In the genomic region with DNA sequence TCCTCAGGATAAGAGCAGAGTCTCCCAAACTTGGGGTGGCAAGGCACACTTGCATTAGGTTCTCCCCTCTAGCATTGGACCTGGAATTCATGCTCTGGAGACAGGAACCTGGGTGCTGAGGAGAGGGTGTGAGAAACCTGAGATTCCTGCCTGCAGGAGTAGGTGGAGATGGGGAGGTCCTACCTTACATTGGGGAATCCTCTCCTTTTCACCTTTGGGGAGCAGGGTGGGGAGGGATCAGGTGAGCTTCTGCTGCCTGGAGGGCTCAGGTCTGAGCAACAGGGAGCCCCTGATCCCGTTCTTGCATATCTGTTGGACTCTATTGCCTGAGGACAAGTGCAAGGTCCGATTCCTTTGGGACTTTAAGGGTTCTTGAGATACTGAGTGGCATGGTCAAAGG, we compare ENCODE assay signal across 10 mouse cellular contexts. TPM values are rescaled to one million over a fixed set of nuclear protein-coding genes. Genes with fewer than 3 reads are reported as not detected.
DNase-seq lines count a peak whose midpoint lies in the region; ATAC-seq lines count a peak whose summit lies in the region.
"Had no signal": no experiment of that assay in that cellular context is flagged by ENCODE, and none has a peak within 500 bp of the region (broad histone marks: within the 10 kb centered on the region; RNA-seq: fewer than 3 reads in every experiment).

No protein-coding gene starts in this region.

- peak overlapping the region; percentile 45; the same call in 1 of the 2 replicates for H3K9ac ChIP-seq in heart, embryonic 14.5 days (ENCODE audit: low read length)
- 0 out of 2 replicates have a peak overlapping the region, but pooled peaks have one; percentile 15 for H3K9ac ChIP-seq in embryonic facial prominence, embryonic 11.5 days (replicated peaks; ENCODE audit: low read length)
- H3K9ac ChIP-seq in intestine, embryonic 14.5 days (ENCODE audit: low read length), result no peak overlapping the region
- peak overlapping the region; percentile 42; the same call in 1 of the 2 replicates for H3K9ac ChIP-seq in midbrain, embryonic 15.5 days

- no peak for DNase-seq in heart, postnatal 14 days
- no peak for DNase-seq in embryonic facial prominence, embryonic 11.5 days (ENCODE audit: low spot score)
- DNase-seq in intestine, embryonic 14.5 days (ENCODE audit: low spot score), result no peak
- no peak for DNase-seq in adrenal gland, adult 8-10 months
- no peak for DNase-seq in kidney, adult 8-10 months
- DNase-seq: lung, adult 2 months had no signal

- H3K4me2 ChIP-seq in heart, embryonic 14.5 days (ENCODE audit: low read length), result peak overlapping the region; percentile 77
- H3K4me2 ChIP-seq in embryonic facial prominence, embryonic 11.5 days (ENCODE audit: low read depth, low read length), result no peak overlapping the region; the same call in 1 of the 2 replicates
- peak overlapping the region; percentile 65 for H3K4me2 ChIP-seq in intestine, embryonic 14.5 days (ENCODE audit: low read length)
- H3K4me2 ChIP-seq in midbrain, embryonic 15.5 days, result peak overlapping the region; percentile 60

- peaks cover 15% of the 10 kb centered on the region for H3K9me3 ChIP-seq in heart, embryonic 14.5 days (ENCODE audit: control insufficient read depth, low read length)
- H3K9me3 ChIP-seq in embryonic facial prominence, embryonic 11.5 days (replicated peaks; ENCODE audit: control insufficient read depth, low read length), result peaks cover 6% of the 10 kb centered on the region; the same call in 1 of the 2 replicates
- peaks cover 14% of the 10 kb centered on the region for H3K9me3 ChIP-seq in intestine, embryonic 14.5 days (ENCODE audit: control insufficient read depth, low read length)
- H3K9me3 ChIP-seq in midbrain, embryonic 15.5 days, result peaks cover 7% of the 10 kb centered on the region; the same call in 1 of the 2 replicates

- peaks cover 3 to 19% of the 10 kb centered on the region in 2 experiments for H3K4me1 ChIP-seq in heart, embryonic 14.5 days (ENCODE audit: control insufficient read depth in 2 of 2, insufficient read depth in 2 of 2, low read length in 2 of 2)
- peaks cover 4% of the 10 kb centered on the region; the same call in 1 of the 2 replicates for H3K4me1 ChIP-seq in embryonic facial prominence, embryonic 11.5 days (ENCODE audit: control insufficient read depth, insufficient read depth, low read length)
- peaks cover 17% of the 10 kb centered on the region for H3K4me1 ChIP-seq in intestine, embryonic 14.5 days (replicated peaks; ENCODE audit: control insufficient read depth, insufficient read depth, low read length)
- H3K4me1 ChIP-seq in midbrain, embryonic 15.5 days, result peaks cover 20% of the 10 kb centered on the region

- WGBS in heart, embryonic 14.5 days, result 96% methylated on average over 2 of the region's 2 CpGs
- 83% methylated on average over 2 of the region's 2 CpGs for WGBS in embryonic facial prominence, embryonic 11.5 days
- 79% methylated on average over 2 of the region's 2 CpGs for whole genome bisulfite sequencing in intestine, embryonic 14.5 days
- WGBS in midbrain, embryonic 15.5 days, result 81% methylated on average over 2 of the region's 2 CpGs

- H3K27ac ChIP-seq in heart, embryonic 14.5 days (replicated peaks in 1 of 2; ENCODE audit: control insufficient read depth in 1 of 2, insufficient read depth in 1 of 2, low read depth in 2 of 2, low read length in 2 of 2), result peak overlapping the region in 1 of 2 experiments; percentile 75; a peak in 1 of 4 replicates
- H3K27ac ChIP-seq in embryonic facial prominence, embryonic 11.5 days (replicated peaks; ENCODE audit: low read depth, low read length), result no peak overlapping the region; the same call in 1 of the 2 replicates
- H3K27ac ChIP-seq in intestine, embryonic 14.5 days (ENCODE audit: low read depth), result no peak overlapping the region
- H3K27ac ChIP-seq in midbrain, embryonic 15.5 days, result peak overlapping the region; percentile 91

- H3K4me3 ChIP-seq in heart, embryonic 14.5 days (ENCODE audit: control insufficient read depth in 1 of 2, insufficient read depth in 1 of 2, low read depth in 1 of 2, low read length in 2 of 2), result no peak overlapping the region
- no peak overlapping the region for H3K4me3 ChIP-seq in embryonic facial prominence, embryonic 11.5 days (ENCODE audit: low read depth, low read length)
- H3K4me3 ChIP-seq in intestine, embryonic 14.5 days (ENCODE audit: low read depth, low read length), result 0 out of 2 replicates have a peak overlapping the region, but pooled peaks have one; percentile 38
- peak overlapping the region; percentile 88 for H3K4me3 ChIP-seq in midbrain, embryonic 15.5 days

- no peak for ATAC-seq in heart, embryonic 14.5 days (ENCODE audit: insufficient number of reproducible peaks, insufficient read depth, low FRiP score, low read depth)
- no peak for ATAC-seq in embryonic facial prominence, embryonic 11.5 days (replicated peaks; ENCODE audit: insufficient number of reproducible peaks, low FRiP score, low TSS enrichment, low read depth)
- ATAC-seq in intestine, embryonic 14.5 days (replicated peaks; ENCODE audit: low FRiP score, low TSS enrichment, low read depth), result no peak
- no peak for ATAC-seq in midbrain, embryonic 15.5 days (replicated peaks)
- no peak for ATAC-seq in CD4-positive, CD25-positive, alpha-beta regulatory T cell, adult 4 months

- no peaks in the 10 kb centered on the region for H3K27me3 ChIP-seq in heart, embryonic 14.5 days (ENCODE audit: control insufficient read depth, insufficient read depth, low read length)
- H3K27me3 ChIP-seq in embryonic facial prominence, embryonic 11.5 days (ENCODE audit: control insufficient read depth, insufficient read depth, low read length), result no peaks in the 10 kb centered on the region
- H3K27me3 ChIP-seq in intestine, embryonic 14.5 days (replicated peaks; ENCODE audit: control insufficient read depth, insufficient read depth, low read length), result no peaks in the 10 kb centered on the region
- H3K27me3 ChIP-seq in midbrain, embryonic 15.5 days (replicated peaks), result no peaks in the 10 kb centered on the region

- peaks cover 63% of the 10 kb centered on the region for H3K36me3 ChIP-seq in heart, embryonic 14.5 days (ENCODE audit: control insufficient read depth, insufficient read depth, low read length)
- H3K36me3 ChIP-seq in embryonic facial prominence, embryonic 11.5 days (replicated peaks; ENCODE audit: control insufficient read depth, insufficient read depth, low read depth, low read length), result peaks cover 4% of the 10 kb centered on the region
- H3K36me3 ChIP-seq in intestine, embryonic 14.5 days (ENCODE audit: control insufficient read depth, insufficient read depth, low read length), result peaks cover 50% of the 10 kb centered on the region
- peaks cover 9% of the 10 kb centered on the region; the same call in 1 of the 2 replicates for H3K36me3 ChIP-seq in midbrain, embryonic 15.5 days (replicated peaks)

- intact Hi-C loops in heart, postnatal 14 days (cut with DNase I), result loop anchor here (1.0 to 2.0 kb wide), 2 partner anchors 28 to 32 kb away; no protein-coding TSS in a partner anchor

RNA-seq across cellular contexts. Expression of a gene that starts 1.6 kb away (rescaled TPM):
- 130 and 135 TPM in 2 replicates for polyA plus RNA-seq in heart, embryonic 14.5 days (2014; fragmentation: Nextera tagmentation; extraction: Ambion mirVana)
- total RNA-seq in heart, postnatal 14 days (2021), result 100 to 1,000 TPM; 107 to 120 TPM
- polyA plus RNA-seq in embryonic facial prominence, embryonic 11.5 days (2014; fragmentation: Nextera tagmentation; extraction: Ambion mirVana), result 123 and 131 TPM in 2 replicates
- polyA plus RNA-seq in intestine, embryonic 14.5 days (2014; fragmentation: Nextera tagmentation; extraction: Ambion mirVana), result 143 and 174 TPM in 2 replicates
- 139 and 156 TPM in 2 replicates for polyA plus RNA-seq in midbrain, embryonic 15.5 days (2015; fragmentation: Nextera tagmentation; extraction: Ambion mirVana)
- 100 to 1,000 TPM; 119 to 134 (median 125) TPM for total RNA-seq in adrenal gland, adult 8-10 months (2022)
- polyA plus RNA-seq in CD4-positive, CD25-positive, alpha-beta regulatory T cell, adult 4 months (2017; shearing (Covaris generic)), result 1 to 10 TPM; 3.7 to 6.9 TPM

RNA-seq across cellular contexts. Expression of a gene that starts 17.8 kb away (rescaled TPM):
- 644 and 695 TPM in 2 replicates for polyA plus RNA-seq in heart, embryonic 14.5 days (2014; fragmentation: Nextera tagmentation; extraction: Ambion mirVana)
- total RNA-seq in heart, postnatal 14 days (2021), result 100 to 1,000 TPM; 243 to 352 TPM
- polyA plus RNA-seq in embryonic facial prominence, embryonic 11.5 days (2014; fragmentation: Nextera tagmentation; extraction: Ambion mirVana), result 180 and 210 TPM in 2 replicates
- polyA plus RNA-seq in intestine, embryonic 14.5 days (2014; fragmentation: Nextera tagmentation; extraction: Ambion mirVana), result 227 and 233 TPM in 2 replicates
- polyA plus RNA-seq in midbrain, embryonic 15.5 days (2015; fragmentation: Nextera tagmentation; extraction: Ambion mirVana), result 385 and 514 TPM in 2 replicates
- total RNA-seq in adrenal gland, adult 8-10 months (2022), result 1,000 to 10,000 TPM in 3 of 4 experiments, 100 to 1,000 TPM in 1; 996 to 1,300 (median 1,120) TPM
- polyA plus RNA-seq in CD4-positive, CD25-positive, alpha-beta regulatory T cell, adult 4 months (2017; shearing (Covaris generic)), result 1 to 10 TPM; 6.6 to 7.6 TPM

RNA-seq across cellular contexts. Expression of a gene that starts 24.4 kb away (rescaled TPM):
- 14.3 and 14.6 TPM in 2 replicates for polyA plus RNA-seq in heart, embryonic 14.5 days (2014; fragmentation: Nextera tagmentation; extraction: Ambion mirVana)
- total RNA-seq in heart, postnatal 14 days (2021), result 1 to 10 TPM; 2.2 to 8.9 TPM
- polyA plus RNA-seq in embryonic facial prominence, embryonic 11.5 days (2014; fragmentation: Nextera tagmentation; extraction: Ambion mirVana), result 5.4 and 6.1 TPM in 2 replicates
- polyA plus RNA-seq in intestine, embryonic 14.5 days (2014; fragmentation: Nextera tagmentation; extraction: Ambion mirVana), result 8.3 and 9.1 TPM in 2 replicates
- polyA plus RNA-seq in midbrain, embryonic 15.5 days (2015; fragmentation: Nextera tagmentation; extraction: Ambion mirVana), result 1.5 and 1.6 TPM in 2 replicates
- total RNA-seq in adrenal gland, adult 8-10 months (2022), result 100 to 1,000 TPM in 2 of 4 experiments, 10 to 100 TPM in 2; 11.6 to 554 (median 210) TPM
- polyA plus RNA-seq in CD4-positive, CD25-positive, alpha-beta regulatory T cell, adult 4 months (2017; shearing (Covaris generic)), result not detected
- polyA plus RNA-seq: small intestine, adult 2 months had no signal

RNA-seq across cellular contexts. Expression of a gene that starts 33.5 kb away (rescaled TPM):
- polyA plus RNA-seq in heart, embryonic 14.5 days (2014; fragmentation: Nextera tagmentation; extraction: Ambion mirVana), result 63.4 and 68.4 TPM in 2 replicates
- 10 to 100 TPM; 37.2 to 39.7 TPM for total RNA-seq in heart, postnatal 14 days (2021)
- polyA plus RNA-seq in embryonic facial prominence, embryonic 11.5 days (2014; fragmentation: Nextera tagmentation; extraction: Ambion mirVana), result 69.8 and 73.0 TPM in 2 replicates
- 136 TPM in 2 replicates for polyA plus RNA-seq in intestine, embryonic 14.5 days (2014; fragmentation: Nextera tagmentation; extraction: Ambion mirVana)
- polyA plus RNA-seq in midbrain, embryonic 15.5 days (2015; fragmentation: Nextera tagmentation; extraction: Ambion mirVana), result 56.3 and 60.8 TPM in 2 replicates
- total RNA-seq in adrenal gland, adult 8-10 months (2022), result 100 to 1,000 TPM in 1 of 4 experiments, 10 to 100 TPM in 3; 72.1 to 116 (median 88.9) TPM
- polyA plus RNA-seq in CD4-positive, CD25-positive, alpha-beta regulatory T cell, adult 4 months (2017; shearing (Covaris generic)), result under 1 TPM in 1 of 2 experiments, not detected in 1; 0.12 TPM

RNA-seq across cellular contexts. Expression of a gene that starts 35.5 kb away (rescaled TPM):
- 0.31 TPM in 1 of 2 replicates, not detected in the other for polyA plus RNA-seq in heart, embryonic 14.5 days (2014; fragmentation: Nextera tagmentation; extraction: Ambion mirVana)
- not detected for total RNA-seq in heart, postnatal 14 days (2021)
- not detected in 2 replicates for polyA plus RNA-seq in embryonic facial prominence, embryonic 11.5 days (2014; fragmentation: Nextera tagmentation; extraction: Ambion mirVana)
- polyA plus RNA-seq in intestine, embryonic 14.5 days (2014; fragmentation: Nextera tagmentation; extraction: Ambion mirVana), result 0.17 TPM in 1 of 2 replicates, not detected in the other
- not detected in 2 replicates for polyA plus RNA-seq in midbrain, embryonic 15.5 days (2015; fragmentation: Nextera tagmentation; extraction: Ambion mirVana)
- total RNA-seq in adrenal gland, adult 8-10 months (2022), result 100 to 1,000 TPM in 2 of 4 experiments, 10 to 100 TPM in 2; 48.6 to 249 (median 89.6) TPM
- under 1 TPM in 1 of 2 experiments, not detected in 1; 0.36 TPM for polyA plus RNA-seq in CD4-positive, CD25-positive, alpha-beta regulatory T cell, adult 4 months (2017; shearing (Covaris generic))

Comparison
In these comparisons a context has a peak if more than half of its experiments do, and no peak if none do; other contexts are left out.
1. H3K4me3 ChIP-seq: peak in intestine, embryonic 14.5 days (single experiment) and midbrain, embryonic 15.5 days (single experiment); none in heart, embryonic 14.5 days (0 of 2) and embryonic facial prominence, embryonic 11.5 days (single experiment).
2. RNA of a gene that starts 1.6 kb away (polyA plus RNA-seq): 143 to 174 TPM in intestine, embryonic 14.5 days, 139 to 156 TPM in midbrain, embryonic 15.5 days, 130 to 135 TPM in heart, embryonic 14.5 days and 123 to 131 TPM in embryonic facial prominence, embryonic 11.5 days; 3.7 to 6.9 TPM in CD4-positive, CD25-positive, alpha-beta regulatory T cell, adult 4 months; every median in the first group is over 10 times any median in the second.
3. RNA of a gene that starts 17.8 kb away (polyA plus RNA-seq): 644 to 695 TPM in heart, embryonic 14.5 days, 385 to 514 TPM in midbrain, embryonic 15.5 days, 227 to 233 TPM in intestine, embryonic 14.5 days and 180 to 210 TPM in embryonic facial prominence, embryonic 11.5 days; 6.6 to 7.6 TPM in CD4-positive, CD25-positive, alpha-beta regulatory T cell, adult 4 months; every median in the first group is over 10 times any median in the second.